Mouse (Mus musculus) erythroid progenitor cell, adult 5-6 weeks (primary cell): ENCODE results near the gene Hes3. TPM values are rescaled to one million over a fixed set of nuclear protein-coding genes. Genes with fewer than 3 reads are reported as not detected.

ENCODE experiments used
- ATAC-seq: replicated peaks from 2 replicates; pipeline ENCODE4 v1.8.0; 2016; ENCODE audit warnings: moderate number of reproducible peaks, mild to moderate bottlenecking, moderate TSS enrichment, inconsistent platforms; ENCODE audit not compliant: poor library complexity, low FRiP score, severe bottlenecking
- total RNA-seq, 2 experiments: library from RNA; stranded (forward) in 1 of 2; stranded (reverse) in 1 of 2; fragments of 150-400 nt in 1 of 2; fragments of 186-747, 209-891 nt in 1 of 2; gene quantifications; 2 replicates each; pipeline versions ENCODE4 v1.2.3 to v1.2.4; 2015 to 2017; ENCODE audit warnings: low replicate concordance in 2 of 2

The Hes3 gene
- total RNA-seq, 2 experiments from 2014 or later: not detected

GRCm38 (mm10) chr4:152263512-152264176, 27.8 kb downstream of the Hes3 start:
- no peak for ATAC-seq

- peak; percentile 36; the same call in 1 of the 2 replicates for ATAC-seq
Observed at GRCm38 (mm10) chr4:152263089-152263488, 28.4 kb downstream of the Hes3 start.

- no peak for ATAC-seq
Observed at GRCm38 (mm10) chr4:152262187-152262586, 29.3 kb downstream of the Hes3 start.

- no peak for ATAC-seq
Observed at GRCm38 (mm10) chr4:152260451-152260850, 31.0 kb downstream of the Hes3 start.

DNA sequence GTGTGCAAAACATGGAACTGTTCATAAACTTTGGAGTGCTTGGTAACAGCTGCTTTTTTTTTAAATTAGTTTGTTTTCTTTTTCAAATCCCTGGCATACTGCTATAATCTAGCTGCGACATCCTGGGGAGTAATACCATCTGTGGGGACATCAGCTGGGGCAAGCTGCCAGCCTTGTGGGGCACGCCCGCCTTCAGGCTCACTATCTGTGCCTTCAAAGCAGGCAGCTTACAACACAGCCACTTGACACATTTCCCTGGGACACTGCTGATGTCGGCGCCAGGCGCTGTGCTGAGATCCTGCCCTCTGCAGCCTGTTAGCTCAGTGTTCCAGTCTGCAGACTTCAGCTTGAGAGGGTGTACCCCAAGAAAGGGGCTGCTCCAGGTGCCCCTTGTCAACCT, 34.4 kb downstream of the Hes3 start:
- peak; percentile 91 for ATAC-seq

DNA sequence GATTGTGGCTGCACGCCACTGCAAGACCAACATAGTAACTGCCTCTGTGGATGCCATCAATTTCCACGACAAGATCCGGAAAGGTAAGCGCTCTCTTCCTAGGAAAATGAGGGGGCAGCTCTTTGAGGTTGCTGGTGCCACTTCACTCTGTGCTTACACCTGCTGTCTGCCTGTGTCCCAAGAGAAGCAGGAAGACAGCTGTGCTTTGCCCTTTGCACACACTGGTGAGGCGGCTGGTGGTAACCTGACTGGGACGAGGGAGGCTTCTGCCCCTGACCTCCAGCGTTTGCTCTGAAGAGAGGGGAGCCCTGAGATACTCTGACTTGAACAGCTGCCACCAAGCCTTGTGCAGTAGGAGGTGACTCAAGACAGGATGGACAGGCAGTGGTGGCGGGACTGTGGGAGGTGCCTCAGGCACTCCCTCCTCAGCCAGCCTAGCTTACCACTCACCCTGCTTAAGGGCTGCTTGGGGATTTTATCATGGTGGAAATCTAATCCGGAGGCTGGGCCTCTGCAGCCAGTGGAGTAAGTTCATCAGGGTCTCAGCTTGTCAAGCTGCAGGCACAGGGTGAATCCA, 38.2 kb downstream of the Hes3 start:
- ATAC-seq: no peak

GRCm38 (mm10) chr4:152250615-152251014, 40.8 kb downstream of the Hes3 start:
- ATAC-seq: no peak

GRCm38 (mm10) chr4:152247195-152247594, 44.3 kb downstream of the Hes3 start:
- ATAC-seq: no peak

GRCm38 (mm10) chr4:152246011-152246410, 45.5 kb downstream of the Hes3 start:
- no peak for ATAC-seq

- no peak for ATAC-seq
Observed at GRCm38 (mm10) chr4:152244545-152245522, 46.6 kb downstream of the Hes3 start.

- ATAC-seq: no peak
Observed at GRCm38 (mm10) chr4:152243969-152244368, 47.5 kb downstream of the Hes3 start.

GRCm38 (mm10) chr4:152243241-152243891, 48.1 kb downstream of the Hes3 start:
- no peak for ATAC-seq

GRCm38 (mm10) chr4:152239974-152240373, 51.5 kb downstream of the Hes3 start:
- ATAC-seq: no peak

Other genes starting within 250 kb of the Hes3 start
- 1.7 and 2.9 TPM in 2 replicates for gene Plekhg5, start 219.2 kb downstream of the Hes3 start, total RNA-seq (2015; ENCODE audit: low replicate concordance)
- gene Plekhg5, start 219.2 kb downstream of the Hes3 start, total RNA-seq (2017; ENCODE audit: low replicate concordance): 3.5 and 5.3 TPM in 2 replicates
- gene Tnfrsf25, start 175.7 kb downstream of the Hes3 start, total RNA-seq (2015; ENCODE audit: low replicate concordance): not detected in 2 replicates
- gene Tnfrsf25, start 175.7 kb downstream of the Hes3 start, total RNA-seq (2017; ENCODE audit: low replicate concordance): 2.0 TPM in 1 of 2 replicates, not detected in the other
- 0.72 TPM in 1 of 2 replicates, not detected in the other for gene Espn, start 139.3 kb downstream of the Hes3 start, total RNA-seq (2015; ENCODE audit: low replicate concordance)
- gene Espn, start 139.3 kb downstream of the Hes3 start, total RNA-seq (2017; ENCODE audit: low replicate concordance): not detected in 2 replicates
- not detected in 2 replicates for gene Hes2, start 132.8 kb downstream of the Hes3 start, total RNA-seq (2015; ENCODE audit: low replicate concordance)
- not detected in 2 replicates for gene Hes2, start 132.8 kb downstream of the Hes3 start, total RNA-seq (2017; ENCODE audit: low replicate concordance)
- gene Acot7, start 113.5 kb downstream of the Hes3 start, total RNA-seq (2015; ENCODE audit: low replicate concordance): 15.1 and 30.2 TPM in 2 replicates
- gene Acot7, start 113.5 kb downstream of the Hes3 start, total RNA-seq (2017; ENCODE audit: low replicate concordance): 3.7 and 3.9 TPM in 2 replicates
- gene Gpr153, start 17.4 kb downstream of the Hes3 start, total RNA-seq (2015; ENCODE audit: low replicate concordance): not detected in 2 replicates
- gene Gpr153, start 17.4 kb downstream of the Hes3 start, total RNA-seq (2017; ENCODE audit: low replicate concordance): not detected in 2 replicates
- gene Icmt, start 5.6 kb upstream of the Hes3 start, total RNA-seq (2015; ENCODE audit: low replicate concordance): 8.0 and 24.5 TPM in 2 replicates
- gene Icmt, start 5.6 kb upstream of the Hes3 start, total RNA-seq (2017; ENCODE audit: low replicate concordance): 14.2 TPM in 2 replicates
- not detected in 2 replicates for gene Rnf207, start 27.3 kb upstream of the Hes3 start, total RNA-seq (2015; ENCODE audit: low replicate concordance)
- gene Rnf207, start 27.3 kb upstream of the Hes3 start, total RNA-seq (2017; ENCODE audit: low replicate concordance): not detected in 2 replicates
- gene Rpl22, start 34.1 kb upstream of the Hes3 start, total RNA-seq (2015; ENCODE audit: low replicate concordance): 429 and 481 TPM in 2 replicates
- gene Rpl22, start 34.1 kb upstream of the Hes3 start, total RNA-seq (2017; ENCODE audit: low replicate concordance): 506 and 514 TPM in 2 replicates
- gene Chd5, start 47.0 kb upstream of the Hes3 start, total RNA-seq (2015; ENCODE audit: low replicate concordance): not detected in 2 replicates
- gene Chd5, start 47.0 kb upstream of the Hes3 start, total RNA-seq (2017; ENCODE audit: low replicate concordance): not detected in 2 replicates
- gene Nphp4, start 185.0 kb upstream of the Hes3 start, total RNA-seq (2015; ENCODE audit: low replicate concordance): 8.8 TPM in 1 of 2 replicates, not detected in the other
- not detected in 2 replicates for gene Nphp4, start 185.0 kb upstream of the Hes3 start, total RNA-seq (2017; ENCODE audit: low replicate concordance)
- gene Kcnab2, start 186.2 kb upstream of the Hes3 start, total RNA-seq (2015; ENCODE audit: low replicate concordance): 5.0 and 8.6 TPM in 2 replicates
- gene Kcnab2, start 186.2 kb upstream of the Hes3 start, total RNA-seq (2017; ENCODE audit: low replicate concordance): 8.9 and 10.9 TPM in 2 replicates